Comparison of ENCODE assay signal across 30 mouse cellular contexts in genomic region chr17:25294111-25294510, GRCm38 (mm10). TPM values are rescaled to one million over a fixed set of nuclear protein-coding genes. Genes with fewer than 3 reads are reported as not detected.
"Had no signal": no experiment of that assay in that cellular context is flagged by ENCODE, and none has a peak within 500 bp of the region (broad histone marks: within the 10 kb centered on the region; RNA-seq: fewer than 3 reads in every experiment).

No protein-coding gene starts in this region.

- H3K36me3 ChIP-seq: limb, embryonic 12.5 days; liver, embryonic 12.5 days; liver, embryonic 15.5 days; neural tube, embryonic 12.5 days; neural tube, embryonic 15.5 days had no signal

- H3K4me3 ChIP-seq: layer of hippocampus, adult 2 months; left cerebral cortex, adult 2 months; limb, embryonic 12.5 days; liver, embryonic 12.5 days; liver, embryonic 15.5 days; neural tube, embryonic 12.5 days; neural tube, embryonic 15.5 days had no signal

- H3K9ac ChIP-seq: limb, embryonic 12.5 days; liver, embryonic 12.5 days; liver, embryonic 15.5 days; neural tube, embryonic 12.5 days; neural tube, embryonic 15.5 days had no signal

- H3K27ac ChIP-seq: layer of hippocampus, adult 2 months; left cerebral cortex, adult 2 months; limb, embryonic 12.5 days; liver, embryonic 12.5 days; liver, embryonic 15.5 days; neural tube, embryonic 12.5 days; neural tube, embryonic 15.5 days had no signal

- H3K4me1 ChIP-seq: limb, embryonic 12.5 days; liver, embryonic 12.5 days; liver, embryonic 15.5 days; neural tube, embryonic 15.5 days had no signal

- ATAC-seq: liver, embryonic 12.5 days had no signal

- H3K9me3 ChIP-seq: limb, embryonic 12.5 days; liver, embryonic 12.5 days; liver, embryonic 15.5 days; neural tube, embryonic 12.5 days; neural tube, embryonic 15.5 days had no signal

- DNase-seq: kidney, adult 18-20 months; kidney, adult 9 months; kidney, postnatal 14 days; kidney, postnatal 4 days; layer of hippocampus, adult 9-11 months; liver; lung, adult 2 months; lung, postnatal 14 days; lung, postnatal 4 days; midbrain, embryonic 14.5 days; retina, postnatal 1 day; right cerebral cortex, postnatal 25 days; thymus, adult 18-20 months; thymus, postnatal 36 days had no signal

- H3K27me3 ChIP-seq: neural tube, embryonic 12.5 days; neural tube, embryonic 15.5 days had no signal

- H3K4me2 ChIP-seq: limb, embryonic 12.5 days; liver, embryonic 12.5 days; liver, embryonic 15.5 days; midbrain, embryonic 11.5 days; neural tube, embryonic 12.5 days; neural tube, embryonic 15.5 days had no signal

RNA-seq across cellular contexts. Expression of gene Prss34, which starts 4.1 kb away (rescaled TPM):
- polyA plus RNA-seq: limb, embryonic 12.5 days; liver, embryonic 12.5 days; midbrain, embryonic 11.5 days; midbrain, embryonic 14.5 days; midbrain, postnatal 0 days; neural tube, embryonic 12.5 days; small intestine, adult 2 months had no signal

RNA-seq across cellular contexts. Expression of gene Prss28, which starts 14.3 kb away (rescaled TPM):
- polyA plus RNA-seq: kidney, embryonic 16.5 days; limb, embryonic 12.5 days; liver, embryonic 12.5 days; liver, embryonic 15.5 days; lung, adult 2 months; lung, embryonic 16.5 days; midbrain, embryonic 11.5 days; midbrain, embryonic 14.5 days; midbrain, postnatal 0 days; neural tube, embryonic 12.5 days; neural tube, embryonic 15.5 days; small intestine, adult 2 months; spleen, adult 2 months; stomach, embryonic 16.5 days; testis, adult 2 months; urinary bladder, adult 2 months had no signal

RNA-seq across cellular contexts. Expression of gene Prss29, which starts 24.3 kb away (rescaled TPM):
- polyA plus RNA-seq: kidney, embryonic 16.5 days; limb, embryonic 12.5 days; liver, embryonic 12.5 days; liver, embryonic 15.5 days; lung, adult 2 months; lung, embryonic 16.5 days; midbrain, embryonic 11.5 days; midbrain, embryonic 14.5 days; midbrain, postnatal 0 days; neural tube, embryonic 12.5 days; neural tube, embryonic 15.5 days; small intestine, adult 2 months; stomach, embryonic 16.5 days; testis, adult 2 months; urinary bladder, adult 2 months had no signal
